Mouse (Mus musculus) spleen, adult 2 months (tissue): Measurements from ENCODE around the gene Ppp1r11.

Source experiments
- CTCF ChIP-seq: fragments of 200-500 bp; IDR thresholded peaks from 2 replicates; pipeline ENCODE4 v1.5.1; 2011; ENCODE audit warnings: mild to moderate bottlenecking, inconsistent platforms; ENCODE audit not compliant: insufficient read depth, insufficient read length, insufficient replicate concordance; ENCODE audit errors: extremely low read depth
- POLR2A ChIP-seq: fragments of 200-500 bp; IDR thresholded peaks from 2 replicates; pipeline ENCODE4 v1.6.1; 2011; ENCODE audit warnings: low read depth, low read length, inconsistent platforms

- TF ChIP-seq CTCF (no peak), POLR2A (no peak)
Observed at GRCm38 (mm10) chr17:36929236-36929932, 22.2 kb downstream of the Ppp1r11 start.
